Mouse (Mus musculus) ovary, postnatal 10 days (tissue): ENCODE data around the gene Rps6ka1.

Experiments used
- DNase-seq: peaks from one replicate; pipeline ENCODE4 v3.0.0; 2022; ENCODE audit warnings: low spot score

The Rps6ka1 gene

GRCm38 (mm10) chr4:133820806-133821560 lies 66.6 kb downstream of the Rps6ka1 start:
- no peak for DNase-seq

- DNase-seq, result no peak
Observed at GRCm38 (mm10) chr4:133820166-133820565, 67.4 kb downstream of the Rps6ka1 start.

GRCm38 (mm10) chr4:133817356-133817755 lies 70.2 kb downstream of the Rps6ka1 start:
- DNase-seq, result no peak

- no peak for DNase-seq
Observed at GRCm38 (mm10) chr4:133816504-133816875, 71.1 kb downstream of the Rps6ka1 start.

- no peak for DNase-seq
Observed at GRCm38 (mm10) chr4:133815635-133816503, 71.7 kb downstream of the Rps6ka1 start.

GRCm38 (mm10) chr4:133814804-133815515 lies 72.6 kb downstream of the Rps6ka1 start:
- peak; percentile 19 for DNase-seq

- DNase-seq, result peak; percentile 75
Observed at GRCm38 (mm10) chr4:133813992-133814803, 73.4 kb downstream of the Rps6ka1 start.

GRCm38 (mm10) chr4:133813174-133813991 lies 74.2 kb downstream of the Rps6ka1 start:
- peak; percentile 92 for DNase-seq

- no peak for DNase-seq
Observed at GRCm38 (mm10) chr4:133804401-133805263, 83.0 kb downstream of the Rps6ka1 start.

- no peak for DNase-seq
Observed at GRCm38 (mm10) chr4:133800589-133800988, 87.0 kb downstream of the Rps6ka1 start.
